Mouse (Mus musculus) megakaryocyte, embryonic 14.5 days (primary cell): ENCODE data around the gene Prdm11.

ENCODE experiments used
- FLI1 ChIP-seq: IDR thresholded peaks from 2 replicates; pipeline ENCODE4 v1.6.1; 2012; ENCODE audit warnings: low read length, inconsistent platforms, mixed read lengths
- GATA1 ChIP-seq: IDR thresholded peaks from 3 replicates; pipeline ENCODE4 v1.6.1; 2012; ENCODE audit warnings: mixed read lengths, low read length, inconsistent platforms, borderline replicate concordance

DNA sequence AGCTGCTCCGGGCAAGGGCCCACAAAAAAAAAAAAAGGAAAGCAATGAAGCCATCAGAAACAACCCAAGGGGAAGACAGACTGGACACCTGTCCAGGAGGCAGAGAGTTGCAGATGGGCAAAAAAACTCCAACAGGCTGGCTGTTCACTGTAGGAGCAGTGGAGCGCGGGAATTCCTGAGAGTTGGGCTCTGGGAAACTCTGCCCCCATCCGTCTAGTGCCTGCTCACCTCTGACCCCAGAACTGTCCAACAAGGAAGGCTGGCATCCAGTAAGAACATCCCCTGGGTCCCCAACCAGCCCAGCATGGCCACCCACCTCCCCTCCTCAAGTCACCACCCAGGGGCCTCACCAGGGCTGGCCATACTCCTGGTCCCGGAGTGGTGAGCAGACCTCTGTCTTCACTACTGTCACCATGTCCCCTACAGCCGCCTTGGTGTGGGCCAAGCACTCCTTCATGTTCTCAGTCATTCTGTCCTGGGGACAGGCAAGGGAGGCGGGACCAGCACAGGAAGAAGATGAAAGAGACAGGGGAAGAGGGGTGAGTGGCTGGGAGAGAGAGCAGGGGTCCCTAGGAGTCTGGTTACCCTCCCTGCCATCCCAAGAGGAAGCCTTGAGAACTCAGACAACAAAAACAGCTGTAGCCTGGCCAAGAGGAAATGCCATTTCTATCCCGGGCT is 32.4 kb downstream of the Prdm11 start:
- TF ChIP-seq GATA1 (no peak), FLI1 (no peak)
